Mouse (Mus musculus): Measurements from ENCODE around the gene Rmi2. TPM values are rescaled to one million over a fixed set of nuclear protein-coding genes. Genes with fewer than 3 reads are reported as not detected.

Rmi2 gene
- polyA plus RNA-seq, 1 experiment, result not detected

DNA sequence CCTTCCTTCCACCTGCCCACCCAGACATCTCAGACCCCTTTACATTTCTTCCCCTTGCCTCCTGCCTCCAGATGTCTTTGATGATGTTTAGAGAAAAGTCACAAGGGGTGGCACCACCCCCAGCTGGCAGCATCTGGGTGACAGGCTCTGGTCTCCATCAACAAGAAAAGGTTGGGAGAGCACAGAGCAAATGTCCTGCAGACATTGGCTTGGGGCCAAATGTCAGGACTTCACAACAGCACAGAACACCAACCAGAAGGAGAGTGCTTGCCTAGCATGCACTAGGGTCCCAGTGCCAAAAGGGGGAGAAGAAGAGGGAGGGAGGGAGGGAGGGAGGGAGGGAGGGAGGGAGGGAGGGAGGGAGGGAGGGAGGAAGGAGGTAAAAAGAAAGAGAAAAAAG, 85.0 kb downstream of the Rmi2 start:
- H3K4me1 ChIP-seq (ENCODE audit: control insufficient read depth, insufficient read depth, low read length), result peaks cover 2% of the 10 kb centered on the region; the same call in 1 of the 2 replicates
- H3K4me3 ChIP-seq (ENCODE audit: insufficient read depth, low read depth, low read length), result no peak overlapping the region
- no peak for TF ChIP-seq CTCF (IDR thresholded peaks at IDR 0.05; ENCODE audit: insufficient read depth, low read depth, low read length)
- no peak for TF ChIP-seq POLR2A (IDR thresholded peaks at IDR 0.05; ENCODE audit: insufficient read depth, low read depth, low read length)
- H3K27ac ChIP-seq (ENCODE audit: insufficient read depth, low read depth, low read length), result no peak overlapping the region

DNA sequence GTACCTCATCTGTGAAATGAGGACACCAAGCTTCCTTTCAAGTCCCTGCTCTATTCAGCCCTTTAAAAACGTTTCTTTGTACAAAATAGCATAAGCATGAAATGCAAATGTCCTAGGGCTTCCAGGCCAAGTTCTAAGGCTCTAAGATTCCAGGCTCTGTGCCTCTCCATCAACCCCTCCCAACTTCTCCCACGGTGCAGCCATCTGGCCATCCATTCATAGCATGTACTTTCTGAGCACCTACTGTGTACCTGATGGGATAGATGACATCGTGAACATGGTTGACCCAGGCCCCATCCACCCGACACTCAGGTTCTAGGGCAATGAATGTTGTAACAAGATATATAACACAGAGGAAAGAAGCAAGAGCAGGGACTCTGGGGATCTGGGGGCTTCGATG, 88.7 kb downstream of the Rmi2 start:
- Histone ChIP-seq H3K4me3 (ENCODE audit: insufficient read depth, low read depth, low read length) (no peak overlapping the region), H3K4me1 (ENCODE audit: control insufficient read depth, insufficient read depth, low read length) (peaks cover 2% of the 10 kb centered on the region), H3K27ac (ENCODE audit: insufficient read depth, low read depth, low read length) (no peak overlapping the region)
- WGBS, result 58% methylated on average over 5 of the region's 5 CpGs
- TF ChIP-seq CTCF (IDR thresholded peaks at IDR 0.05; ENCODE audit: insufficient read depth, low read depth, low read length) (no peak), POLR2A (IDR thresholded peaks at IDR 0.05; ENCODE audit: insufficient read depth, low read depth, low read length) (no peak)

DNA sequence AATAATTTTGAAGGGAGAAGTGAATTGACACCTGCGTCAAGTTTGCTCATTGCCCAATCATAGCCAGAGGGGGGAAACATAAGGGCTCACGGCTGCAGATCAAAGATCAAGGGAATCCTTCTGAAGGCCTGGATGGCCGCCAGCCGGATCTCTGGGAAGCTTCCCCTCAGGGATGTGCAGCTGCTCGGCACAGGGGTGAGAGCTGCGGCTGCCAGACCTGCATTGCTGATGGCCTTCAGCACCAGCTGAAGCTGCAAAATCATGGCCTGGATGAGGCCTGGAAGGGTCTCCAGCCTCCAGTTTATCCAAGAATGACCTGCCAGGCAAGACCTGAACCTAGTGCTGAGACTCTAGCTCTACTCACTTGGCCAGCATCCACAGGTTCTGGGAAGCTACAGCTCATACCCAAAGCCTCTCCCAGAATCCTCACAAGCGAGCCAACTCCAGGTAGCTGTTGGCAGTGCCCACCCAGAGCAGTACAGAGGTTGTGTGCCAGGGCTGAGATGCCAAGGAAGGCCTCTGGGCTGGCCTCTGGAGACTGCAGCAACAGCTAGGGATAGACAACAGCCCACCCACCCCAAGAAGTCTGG, 90.8 kb downstream of the Rmi2 start:
- WGBS, result 60% methylated on average over 7 of the region's 7 CpGs
- Histone ChIP-seq H3K4me3 (ENCODE audit: insufficient read depth, low read depth, low read length) (no peak overlapping the region), H3K4me1 (ENCODE audit: control insufficient read depth, insufficient read depth, low read length) (no peaks in the 10 kb centered on the region; the same call in 1 of the 2 replicates), H3K27ac (ENCODE audit: insufficient read depth, low read depth, low read length) (no peak overlapping the region)
- no peak for TF ChIP-seq CTCF (IDR thresholded peaks at IDR 0.05; ENCODE audit: insufficient read depth, low read depth, low read length)
- no peak for TF ChIP-seq POLR2A (IDR thresholded peaks at IDR 0.05; ENCODE audit: insufficient read depth, low read depth, low read length)

DNA sequence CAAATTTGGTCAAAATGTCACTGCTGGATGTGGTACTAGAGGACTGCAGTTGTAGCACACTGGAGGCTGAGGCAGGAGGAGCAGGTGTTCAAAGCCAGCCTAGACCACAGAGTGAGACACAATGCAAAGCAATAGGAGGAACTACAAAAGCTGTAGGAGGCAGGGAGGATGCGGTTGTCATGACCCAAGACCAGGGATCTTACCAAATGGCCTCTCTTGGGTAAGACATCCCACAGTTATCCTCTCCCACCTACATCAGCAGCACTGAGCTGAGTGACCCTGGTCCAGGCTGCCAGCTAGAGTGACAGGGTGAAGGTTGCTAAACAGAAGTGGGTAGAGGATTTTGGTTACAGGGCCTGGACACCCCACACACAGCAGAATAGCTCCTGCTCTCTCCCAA, 92.2 kb downstream of the Rmi2 start:
- TF ChIP-seq CTCF (IDR thresholded peaks at IDR 0.05; ENCODE audit: insufficient read depth, low read depth, low read length), result no peak
- no peak for TF ChIP-seq POLR2A (IDR thresholded peaks at IDR 0.05; ENCODE audit: insufficient read depth, low read depth, low read length)
- WGBS, result 100% methylated on average over 1 of the region's 1 CpGs

DNA sequence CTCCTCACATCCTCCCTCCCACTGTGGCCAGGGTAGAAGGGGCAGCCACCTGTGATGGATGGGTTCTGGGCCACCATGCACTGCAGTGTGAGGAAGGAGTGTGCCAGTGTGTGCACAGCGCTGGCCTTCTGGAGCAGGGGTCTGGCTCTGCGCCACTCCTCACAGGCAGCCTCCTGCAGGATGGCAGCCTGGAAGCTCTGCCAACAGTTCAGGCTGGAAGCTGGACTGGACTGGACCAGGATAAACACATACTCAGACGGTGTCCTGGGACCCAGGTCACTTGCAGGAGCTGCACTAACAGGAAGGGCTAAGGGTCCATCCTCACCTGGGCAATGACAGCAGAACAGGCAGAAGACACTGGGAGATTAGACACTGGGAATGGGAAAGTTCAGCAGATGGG, 98.5 kb downstream of the Rmi2 start:
- TF ChIP-seq POLR2A (IDR thresholded peaks at IDR 0.05; ENCODE audit: insufficient read depth, low read depth, low read length), result no peak
- no peak overlapping the region for H3K27ac ChIP-seq (ENCODE audit: insufficient read depth, low read depth, low read length)
- H3K4me1 ChIP-seq (ENCODE audit: control insufficient read depth, insufficient read depth, low read length), result no peaks in the 10 kb centered on the region; the same call in 1 of the 2 replicates
- H3K4me3 ChIP-seq (ENCODE audit: insufficient read depth, low read depth, low read length), result no peak overlapping the region
- 62% methylated on average over 3 of the region's 3 CpGs for WGBS

More for the DNA sequence above, 92.2 kb downstream of the Rmi2 start:
- H3K4me3 ChIP-seq (ENCODE audit: insufficient read depth, low read depth, low read length), result no peak overlapping the region
- H3K27ac ChIP-seq (ENCODE audit: insufficient read depth, low read depth, low read length), result no peak overlapping the region
- no peaks in the 10 kb centered on the region; the same call in 1 of the 2 replicates for H3K4me1 ChIP-seq (ENCODE audit: control insufficient read depth, insufficient read depth, low read length)

DNA sequence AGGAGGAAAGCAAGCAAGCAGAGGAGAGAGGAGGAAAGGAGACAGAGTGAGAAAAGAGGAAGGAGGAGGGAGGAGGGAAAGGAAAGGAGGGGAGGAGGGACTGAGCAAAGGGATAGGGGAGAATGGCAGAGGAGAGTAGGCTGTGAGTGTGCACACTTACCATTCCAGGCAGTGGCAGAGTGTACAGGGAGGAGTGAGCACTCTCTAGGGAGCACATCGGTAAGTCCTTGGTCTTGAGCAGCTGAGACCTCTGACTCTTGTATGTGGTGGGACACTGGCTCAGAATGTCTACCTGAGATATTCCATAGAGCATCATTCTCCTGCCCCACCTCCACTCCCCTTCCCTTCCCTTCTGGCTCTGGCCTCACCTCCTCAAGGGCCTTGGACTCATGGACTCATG, 99.2 kb downstream of the Rmi2 start:
- no peak overlapping the region for H3K27ac ChIP-seq (ENCODE audit: insufficient read depth, low read depth, low read length)
- 100% methylated on average over 1 of the region's 1 CpGs for WGBS
- H3K4me3 ChIP-seq (ENCODE audit: insufficient read depth, low read depth, low read length), result no peak overlapping the region
- no peaks in the 10 kb centered on the region; the same call in 1 of the 2 replicates for H3K4me1 ChIP-seq (ENCODE audit: control insufficient read depth, insufficient read depth, low read length)
- TF ChIP-seq CTCF (IDR thresholded peaks at IDR 0.05; ENCODE audit: insufficient read depth, low read depth, low read length) (no peak), POLR2A (IDR thresholded peaks at IDR 0.05; ENCODE audit: insufficient read depth, low read depth, low read length) (no peak)

DNA sequence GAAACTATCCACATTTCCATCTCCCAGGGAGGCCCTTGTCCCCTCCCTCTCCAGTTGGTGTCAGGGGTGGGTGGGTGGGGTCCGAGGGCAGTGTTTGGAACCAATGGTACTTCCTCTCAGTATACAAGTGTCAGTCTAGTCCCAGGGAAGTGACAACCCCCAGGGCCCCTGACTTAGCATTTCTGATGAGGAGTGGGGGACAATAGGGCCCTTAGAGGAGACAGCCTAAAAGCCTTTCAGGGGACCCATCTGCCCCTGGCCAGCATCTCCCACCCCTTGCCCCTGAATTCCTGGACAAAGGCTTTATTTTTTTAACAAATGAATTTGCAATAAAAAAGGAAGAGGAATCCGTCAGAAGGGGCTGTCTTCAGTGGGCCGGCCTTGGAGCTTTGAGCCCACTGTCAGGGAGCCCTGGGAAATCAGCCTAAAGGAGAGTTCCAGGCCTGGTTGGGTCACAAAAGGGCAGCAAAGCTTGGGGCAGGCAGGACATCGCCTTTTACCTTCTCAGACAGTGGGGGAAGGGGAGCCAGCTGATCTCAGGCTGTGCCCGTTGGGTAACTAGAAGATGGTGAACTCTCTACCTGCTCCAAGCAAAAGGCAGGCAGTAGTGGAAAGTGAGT, 102.0 kb downstream of the Rmi2 start:
- TF ChIP-seq POLR2A (IDR thresholded peaks at IDR 0.05; ENCODE audit: insufficient read depth, low read depth, low read length), result no peak
- no peak for TF ChIP-seq CTCF (IDR thresholded peaks at IDR 0.05; ENCODE audit: insufficient read depth, low read depth, low read length)
- H3K27ac ChIP-seq (ENCODE audit: insufficient read depth, low read depth, low read length), result no peak overlapping the region
- WGBS, result 76% methylated on average over 5 of the region's 5 CpGs

DNA sequence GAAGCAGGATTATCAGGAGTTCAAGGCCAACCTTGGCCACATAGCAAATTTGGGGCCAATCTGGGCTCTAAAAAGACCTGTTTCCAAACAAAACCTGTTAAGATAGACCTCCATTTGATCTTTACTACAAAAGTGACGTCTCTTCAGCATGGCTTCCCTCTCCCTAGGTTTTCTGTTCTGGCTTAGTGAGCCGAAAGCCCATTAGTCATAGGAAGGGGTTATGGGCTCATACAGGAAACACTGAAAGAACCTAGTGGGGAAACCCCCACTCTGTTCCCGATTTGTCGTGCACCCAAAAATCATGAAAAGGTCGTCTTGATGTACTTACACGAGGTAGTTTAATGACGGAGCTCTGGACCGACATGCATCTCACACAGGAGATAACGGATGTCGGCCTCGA, 102.6 kb downstream of the Rmi2 start:
- Histone ChIP-seq H3K4me3 (ENCODE audit: insufficient read depth, low read depth, low read length) (no peak overlapping the region), H3K27ac (ENCODE audit: insufficient read depth, low read depth, low read length) (no peak overlapping the region), H3K4me1 (ENCODE audit: control insufficient read depth, insufficient read depth, low read length) (no peaks in the 10 kb centered on the region; the same call in 1 of the 2 replicates)
- 89% methylated on average over 11 of the region's 11 CpGs for WGBS
- TF ChIP-seq POLR2A (IDR thresholded peaks at IDR 0.05; ENCODE audit: insufficient read depth, low read depth, low read length), result no peak
- TF ChIP-seq CTCF (IDR thresholded peaks at IDR 0.05; ENCODE audit: insufficient read depth, low read depth, low read length), result no peak

More for the DNA sequence above, 102.0 kb downstream of the Rmi2 start:
- Histone ChIP-seq H3K4me3 (ENCODE audit: insufficient read depth, low read depth, low read length) (no peak overlapping the region), H3K4me1 (ENCODE audit: control insufficient read depth, insufficient read depth, low read length) (no peaks in the 10 kb centered on the region; the same call in 1 of the 2 replicates)

DNA sequence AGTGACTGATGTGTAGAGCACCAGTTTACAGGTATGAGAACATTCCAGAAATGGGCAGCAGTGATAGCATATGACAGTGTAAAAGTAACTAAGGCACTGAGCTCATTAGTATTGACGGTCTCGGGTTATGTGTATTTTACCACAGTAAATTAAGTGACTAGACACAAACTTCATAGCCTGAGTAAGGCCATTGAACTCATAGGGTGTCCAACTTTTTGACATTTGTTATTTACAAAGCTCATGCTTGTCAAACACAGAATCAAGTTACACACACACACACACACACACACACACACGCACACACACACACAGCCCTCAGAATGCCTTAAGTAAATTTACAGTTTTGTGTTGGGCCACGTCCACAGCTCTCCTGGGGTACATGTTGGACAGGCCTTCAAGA, 105.1 kb downstream of the Rmi2 start:
- 94% methylated on average over 4 of the region's 4 CpGs for WGBS
- Histone ChIP-seq H3K4me3 (ENCODE audit: insufficient read depth, low read depth, low read length) (no peak overlapping the region), H3K4me1 (ENCODE audit: control insufficient read depth, insufficient read depth, low read length) (no peaks in the 10 kb centered on the region), H3K27ac (ENCODE audit: insufficient read depth, low read depth, low read length) (no peak overlapping the region)
- TF ChIP-seq POLR2A (IDR thresholded peaks at IDR 0.05; ENCODE audit: insufficient read depth, low read depth, low read length) (no peak), CTCF (IDR thresholded peaks at IDR 0.05; ENCODE audit: insufficient read depth, low read depth, low read length) (no peak)
